Mouse (Mus musculus): Measurements from ENCODE around the gene Gfi1.

Gfi1 gene

GRCm38 (mm10) chr5:107725435-107726261, at the start of gene Gfi1:
TSS of gene Gfi1 (minus strand) at chr5:107726036.
- no peak for DNase-seq (ENCODE audit: low read depth)

GRCm38 (mm10) chr5:107772049-107772448, 46.2 kb upstream of the Gfi1 start:
- no peak for DNase-seq (ENCODE audit: low read depth)

GRCm38 (mm10) chr5:107768224-107768623, 42.4 kb upstream of the Gfi1 start:
- DNase-seq (ENCODE audit: low read depth) = no peak

GRCm38 (mm10) chr5:107765946-107766345, 40.1 kb upstream of the Gfi1 start:
- DNase-seq (ENCODE audit: low read depth) = no peak

DNA sequence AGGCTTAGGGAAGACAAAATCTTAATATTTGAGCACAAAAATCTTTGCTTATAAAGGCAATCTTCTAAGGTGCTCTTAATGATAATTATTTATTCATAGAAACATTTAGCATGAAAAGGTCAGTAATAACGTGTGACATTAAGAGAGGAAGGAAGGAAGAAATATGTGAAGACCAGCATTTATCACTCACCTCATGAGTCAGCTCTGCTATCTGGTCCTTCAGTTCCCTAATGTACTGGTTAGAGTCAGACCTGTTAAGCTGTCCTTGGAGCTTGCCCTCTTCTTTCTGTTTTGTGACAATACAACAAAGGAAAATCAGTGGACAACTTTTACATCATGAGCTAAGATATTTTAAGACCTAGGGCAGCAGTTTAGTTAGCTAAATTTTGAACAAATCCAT, 38.6 kb upstream of the Gfi1 start:
- DNase-seq (ENCODE audit: low read depth) = no peak

- DNase-seq (ENCODE audit: low read depth) = no peak
Observed at GRCm38 (mm10) chr5:107763674-107764073, 37.8 kb upstream of the Gfi1 start.

DNA sequence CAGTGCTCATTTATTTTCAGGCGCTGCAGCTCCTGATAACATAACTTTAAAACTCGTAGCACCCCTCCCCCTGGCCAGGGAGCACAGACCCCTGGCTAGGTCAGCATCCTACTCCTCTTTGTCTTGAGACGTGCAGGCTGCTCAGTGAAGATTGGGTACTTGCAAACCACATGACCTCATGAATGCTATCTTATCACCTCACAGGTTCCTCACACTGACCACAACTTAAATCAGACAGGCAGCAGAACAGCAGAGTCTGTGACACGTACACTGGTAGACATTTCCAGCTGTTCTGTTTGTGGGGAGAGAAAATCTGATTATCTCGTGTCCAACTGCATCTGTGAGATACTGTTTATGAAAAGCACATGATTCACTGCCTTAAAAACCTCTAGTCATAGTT, 33.3 kb upstream of the Gfi1 start:
- DNase-seq (ENCODE audit: low read depth) = no peak

- no peak for DNase-seq (ENCODE audit: low read depth)
Observed at GRCm38 (mm10) chr5:107756072-107756471, 30.2 kb upstream of the Gfi1 start.

- DNase-seq (ENCODE audit: low read depth) = no peak
Observed at GRCm38 (mm10) chr5:107754740-107755139, 28.9 kb upstream of the Gfi1 start.

DNA sequence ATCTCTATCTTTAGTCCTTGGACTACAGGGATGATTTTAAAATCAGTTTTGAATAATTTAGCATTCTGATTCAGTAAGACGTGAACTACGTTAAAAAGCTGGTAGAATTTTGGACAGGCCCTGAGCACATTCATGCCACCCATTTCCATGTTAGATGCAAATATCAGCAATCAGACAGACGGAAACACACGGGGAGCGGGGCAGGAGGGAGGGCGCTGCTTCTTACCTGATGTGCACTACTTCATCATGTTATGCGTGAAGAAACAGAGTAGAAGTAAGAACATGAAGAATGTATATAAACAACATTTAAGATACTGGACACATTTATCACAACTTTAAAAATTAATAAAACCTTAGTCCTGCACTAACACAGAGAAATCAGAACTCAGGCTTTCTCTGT, 27.8 kb upstream of the Gfi1 start:
- no peak for DNase-seq (ENCODE audit: low read depth)

DNA sequence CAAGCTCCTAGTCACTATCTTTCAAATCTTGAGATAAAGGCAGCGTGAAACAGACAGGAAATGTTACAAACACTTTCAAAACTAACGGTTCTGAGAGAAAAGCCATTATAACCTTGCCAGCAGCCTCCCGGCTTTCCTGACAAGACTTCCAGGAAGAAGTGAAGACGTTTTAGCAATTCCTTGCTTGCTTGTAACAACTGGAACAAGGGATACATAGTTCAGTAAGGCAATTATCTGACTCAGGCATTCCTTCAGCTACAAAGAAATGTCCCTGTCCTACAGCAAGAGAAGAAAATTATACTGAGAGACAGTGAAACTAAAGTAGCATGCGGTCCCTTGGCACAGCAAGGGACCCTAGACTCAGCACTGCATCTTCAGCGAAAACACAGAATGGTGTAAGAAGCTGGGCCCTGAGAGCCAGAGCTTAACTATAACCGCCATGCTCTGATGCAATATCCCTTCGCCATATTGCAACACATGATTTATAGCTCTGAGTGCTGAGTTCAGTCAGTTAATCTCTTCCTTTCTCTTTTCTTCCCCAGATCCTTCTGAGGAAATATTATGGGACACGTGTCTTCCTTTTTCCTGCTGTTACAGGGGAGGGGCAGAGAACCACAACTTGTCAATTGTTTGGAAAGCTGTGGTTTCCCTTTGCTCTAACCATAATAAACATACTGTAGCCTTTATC, 23.5 kb upstream of the Gfi1 start:
- DNase-seq (ENCODE audit: low read depth) = peak; percentile 31

GRCm38 (mm10) chr5:107739023-107739422, 13.2 kb upstream of the Gfi1 start:
- no peak for DNase-seq (ENCODE audit: low read depth)

DNA sequence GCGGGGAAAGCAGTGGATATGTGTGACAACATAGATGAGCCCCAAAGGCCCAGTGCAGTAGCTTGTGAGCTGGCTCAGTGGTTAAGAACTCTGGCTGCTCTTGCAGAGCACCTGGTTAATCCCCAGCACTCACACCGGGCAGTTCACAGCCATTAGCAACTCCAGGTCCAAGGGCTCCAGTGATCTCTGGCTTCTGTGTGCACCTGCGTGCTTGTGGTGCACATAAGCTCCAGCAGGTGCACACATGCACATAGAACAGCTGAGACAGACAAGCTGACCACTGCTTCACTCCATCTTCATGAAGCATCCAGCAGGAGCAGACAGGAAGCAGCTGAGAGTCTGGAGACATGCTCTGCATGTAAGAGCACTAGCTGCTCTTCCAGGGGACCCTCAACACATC, 12.5 kb upstream of the Gfi1 start:
- no peak for DNase-seq (ENCODE audit: low read depth)

DNA sequence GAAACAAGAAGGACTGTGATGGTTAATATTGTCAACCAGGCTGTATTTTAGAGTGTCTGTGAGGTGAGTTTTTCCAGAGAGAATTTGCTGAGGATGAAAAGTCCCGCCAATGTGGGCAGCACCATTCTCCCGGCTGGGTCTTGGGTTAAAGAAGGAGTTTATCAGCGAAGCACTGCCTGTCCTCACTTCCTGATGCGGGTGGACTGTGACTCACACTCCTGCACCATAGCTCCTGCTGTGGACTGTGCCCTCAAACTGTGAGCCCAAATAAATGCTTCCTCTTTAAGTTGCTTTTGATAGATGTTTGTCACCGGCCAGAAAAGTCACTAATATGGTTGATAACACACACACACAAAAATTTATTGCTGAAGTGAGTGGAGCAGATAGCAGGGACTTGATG, 10.3 kb upstream of the Gfi1 start:
- DNase-seq (ENCODE audit: low read depth) = no peak

DNA sequence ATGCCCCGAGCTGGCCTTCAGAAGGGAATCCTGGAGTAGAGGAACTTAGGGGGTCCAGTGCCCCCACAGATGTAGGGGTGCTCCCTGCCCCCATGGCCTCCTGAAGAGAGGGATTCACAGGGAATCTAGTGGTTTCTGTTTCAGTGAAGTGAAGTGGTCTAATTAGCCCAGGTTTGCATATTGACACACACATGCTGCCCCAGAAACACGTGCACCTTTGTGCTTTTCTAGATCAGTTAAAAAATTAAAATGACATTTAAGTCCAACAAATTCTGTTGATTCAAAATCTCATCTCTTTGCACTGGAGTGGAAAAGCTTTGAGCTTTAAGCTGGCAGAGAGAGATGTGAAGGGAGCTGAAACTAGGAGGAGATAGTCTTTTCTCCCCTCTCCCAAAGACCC, 6.0 kb upstream of the Gfi1 start:
- no peak for DNase-seq (ENCODE audit: low read depth)

DNA sequence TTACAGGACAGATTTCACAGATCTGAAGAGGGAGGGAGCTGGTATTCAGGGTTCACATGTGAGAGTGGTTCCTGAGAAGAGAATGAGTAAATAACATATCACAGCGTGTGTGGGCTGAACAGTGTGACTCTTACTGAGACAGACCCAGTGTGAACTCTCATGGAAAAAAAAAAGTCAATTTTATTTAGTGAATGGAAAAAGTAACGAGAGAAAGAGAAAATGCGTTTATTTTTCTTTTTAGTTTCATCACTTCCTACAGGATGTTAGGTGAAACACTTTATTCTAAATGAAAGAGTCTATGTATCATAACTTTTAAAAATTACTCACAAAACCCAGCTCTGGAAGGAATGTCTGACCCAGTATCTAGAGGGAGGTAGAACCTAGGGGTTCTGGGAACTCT, 5.6 kb upstream of the Gfi1 start:
- DNase-seq (ENCODE audit: low read depth) = no peak

- DNase-seq (ENCODE audit: low read depth) = no peak
Observed at GRCm38 (mm10) chr5:107727007-107727402, 1.2 kb upstream of the Gfi1 start.

DNA sequence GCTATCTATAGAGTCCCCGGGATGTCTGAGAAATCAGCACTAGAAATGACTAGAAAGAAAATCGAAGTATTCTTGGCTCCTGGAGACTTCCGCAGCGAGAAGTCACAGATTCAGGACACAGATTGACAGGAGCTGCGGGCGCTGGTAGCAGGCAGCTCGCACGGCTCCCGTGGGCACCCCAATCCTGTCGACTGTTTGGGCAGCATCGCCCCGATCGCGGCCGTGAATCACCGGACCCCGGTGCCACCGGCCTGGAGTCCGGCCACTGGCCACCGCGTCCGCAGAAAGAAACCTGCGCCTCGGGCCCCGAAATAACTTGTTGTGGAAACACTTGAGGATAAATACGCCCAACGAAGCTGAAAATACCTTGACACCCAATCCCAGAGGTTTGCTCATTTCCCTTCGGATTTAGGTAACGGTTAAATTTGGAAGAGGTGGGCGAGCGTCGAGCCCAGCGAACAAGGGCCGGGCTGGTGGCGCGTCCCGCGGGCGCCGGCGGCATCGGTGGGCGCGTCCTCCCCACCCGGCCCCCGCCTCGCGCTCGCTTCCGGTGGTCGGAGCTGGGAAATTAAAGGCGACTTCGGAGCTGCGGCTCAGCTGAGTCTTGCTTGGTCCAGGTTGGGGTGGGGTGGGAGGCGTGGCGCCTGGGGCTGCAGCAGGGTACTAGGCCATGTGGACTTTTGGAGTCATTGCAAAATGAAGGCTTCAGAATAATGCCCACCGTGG, 608 bp upstream of the Gfi1 start:
- DNase-seq (ENCODE audit: low read depth) = no peak

DNA sequence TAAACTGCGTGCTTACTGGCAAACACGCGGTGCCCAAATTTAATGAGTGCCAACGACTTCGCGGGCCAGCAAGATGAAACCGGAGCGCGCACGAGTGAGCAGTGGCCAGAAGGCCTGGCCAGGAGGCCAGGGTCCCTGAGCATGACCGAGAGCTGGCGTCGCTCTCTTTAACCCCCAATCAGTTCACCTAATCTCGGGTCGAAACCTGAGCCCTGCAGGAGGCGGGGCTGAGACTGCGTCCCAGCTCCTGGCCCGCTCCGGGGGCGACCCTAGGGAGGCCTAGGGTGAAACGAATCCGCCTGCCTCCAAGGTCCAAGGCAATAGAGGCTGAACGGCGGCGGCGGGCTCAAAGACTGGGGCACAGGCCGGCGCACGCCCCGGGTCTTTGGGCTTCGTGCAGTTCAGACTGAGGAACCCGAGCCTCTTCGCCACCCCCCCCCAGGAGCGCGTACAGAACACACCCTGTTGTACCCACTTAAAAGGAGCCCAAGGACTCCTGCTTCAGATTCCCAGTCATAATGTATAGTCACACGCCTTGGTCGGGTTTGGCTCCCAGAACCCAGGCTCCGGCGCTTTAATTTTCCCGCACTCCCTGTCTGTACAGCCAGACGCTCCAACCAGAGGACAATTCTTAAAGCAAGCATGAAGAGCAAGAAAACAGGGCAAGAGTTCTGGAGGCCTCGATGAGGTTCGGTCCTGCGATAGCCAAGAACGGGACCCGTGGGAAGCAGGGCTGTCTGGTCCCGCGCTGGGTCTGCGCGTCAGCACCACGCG, 988 bp downstream of the Gfi1 start:
- DNase-seq (ENCODE audit: low read depth) = no peak

- DNase-seq (ENCODE audit: low read depth) = no peak
Observed at GRCm38 (mm10) chr5:107723541-107724511, 2.0 kb downstream of the Gfi1 start.
